Mouse (Mus musculus) heart, postnatal 4 days (tissue): ENCODE data around the gene Nubp2. TPM values are rescaled to one million over a fixed set of nuclear protein-coding genes. Genes with fewer than 3 reads are reported as not detected.

Experiments
- DNase-seq: peaks from one replicate; pipeline ENCODE4 v3.0.0; 2021
- total RNA-seq, 2 experiments: library from RNA; stranded (reverse); gene quantifications; 2 replicates each; pipeline ENCODE4 v1.2.3; 2021

Gene Nubp2
- total RNA-seq, 2 experiments from 2014 or later, result 25.6 to 27.0 TPM

GRCm38 (mm10) chr17:24860076-24860475 lies 26.1 kb downstream of the Nubp2 start:
- DNase-seq, result no peak

GRCm38 (mm10) chr17:24858967-24859366 lies 27.2 kb downstream of the Nubp2 start:
- DNase-seq, result peak; percentile 42

GRCm38 (mm10) chr17:24857831-24858470 lies 28.2 kb downstream of the Nubp2 start:
- no peak for DNase-seq

- DNase-seq, result no peak
Observed at GRCm38 (mm10) chr17:24856589-24856988, 29.6 kb downstream of the Nubp2 start.

GRCm38 (mm10) chr17:24855838-24856464 lies 30.2 kb downstream of the Nubp2 start:
- no peak for DNase-seq

- no peak for DNase-seq
Observed at GRCm38 (mm10) chr17:24851381-24852125, 34.6 kb downstream of the Nubp2 start.

- no peak for DNase-seq
Observed at GRCm38 (mm10) chr17:24850773-24851127, 35.4 kb downstream of the Nubp2 start.

GRCm38 (mm10) chr17:24850065-24850772 lies 35.9 kb downstream of the Nubp2 start, which contains the start of gene Fahd1:
Gene Fahd1, minus strand, starts transcription at chr17:24850364.
- DNase-seq, result peak; percentile 95

- DNase-seq, result no peak
Observed at GRCm38 (mm10) chr17:24849733-24850064, 36.5 kb downstream of the Nubp2 start.

GRCm38 (mm10) chr17:24848600-24849031 lies 37.5 kb downstream of the Nubp2 start:
- DNase-seq, result no peak

- DNase-seq, result no peak
Observed at GRCm38 (mm10) chr17:24847386-24847785, 38.8 kb downstream of the Nubp2 start.

GRCm38 (mm10) chr17:24844525-24844924 lies 41.6 kb downstream of the Nubp2 start:
- DNase-seq, result no peak

- no peak for DNase-seq
Observed at GRCm38 (mm10) chr17:24842631-24843030, 43.5 kb downstream of the Nubp2 start.

- DNase-seq, result no peak
Observed at GRCm38 (mm10) chr17:24841133-24841532, 45.0 kb downstream of the Nubp2 start.

GRCm38 (mm10) chr17:24840341-24840740 lies 45.8 kb downstream of the Nubp2 start:
- DNase-seq, result no peak

- DNase-seq, result no peak
Observed at GRCm38 (mm10) chr17:24839842-24840241, 46.3 kb downstream of the Nubp2 start, which contains the start of gene Hagh. Gene Hagh, plus strand, starts transcription at chr17:24840143.

Other genes with a start within 250 kb of the Nubp2 start
- gene Slc9a3r2, start 236.0 kb downstream of the Nubp2 start, total RNA-seq, result 10 to 100 TPM; 61.8 to 75.0 TPM
- not detected for gene Npw, start 227.9 kb downstream of the Nubp2 start, total RNA-seq
- gene Zfp598, start 216.7 kb downstream of the Nubp2 start, total RNA-seq, result 10 to 100 TPM; 26.0 to 26.6 TPM
- under 1 TPM; 0.14 to 0.27 TPM for gene Syngr3, start 196.4 kb downstream of the Nubp2 start, total RNA-seq
- gene Gfer, start 190.2 kb downstream of the Nubp2 start, total RNA-seq, result 10 to 100 TPM; 23.3 to 25.6 TPM
- gene Noxo1, start 190.1 kb downstream of the Nubp2 start, total RNA-seq, result 1 to 10 TPM; 1.9 to 2.1 TPM
- gene Tbl3, start 178.7 kb downstream of the Nubp2 start, total RNA-seq, result 10 to 100 TPM; 25.2 to 29.2 TPM
- gene Rnf151, start 168.3 kb downstream of the Nubp2 start, total RNA-seq, result not detected
- gene Rps2, start 168.2 kb downstream of the Nubp2 start, total RNA-seq, result 100 to 1,000 TPM; 734 to 782 TPM
- gene Ndufb10, start 161.9 kb downstream of the Nubp2 start, total RNA-seq, result 100 to 1,000 TPM; 684 to 725 TPM
- 10 to 100 TPM; 19.5 TPM for gene Rpl3l, start 158.5 kb downstream of the Nubp2 start, total RNA-seq
- 10 to 100 TPM; 74.4 to 83.3 TPM for gene Msrb1, start 149.7 kb downstream of the Nubp2 start, total RNA-seq
- gene Hs3st6, start 133.4 kb downstream of the Nubp2 start, total RNA-seq, result under 1 TPM in 1 of 2 experiments, not detected in 1; 0.20 TPM
- gene Meiob, start 82.1 kb downstream of the Nubp2 start, total RNA-seq, result under 1 TPM in 1 of 2 experiments, not detected in 1; 0.16 TPM
- 10 to 100 TPM; 77.6 to 82.3 TPM for gene Hagh, start 46.2 kb downstream of the Nubp2 start, total RNA-seq
- 10 to 100 TPM; 50.3 to 53.0 TPM for gene Fahd1, start 36.0 kb downstream of the Nubp2 start, total RNA-seq
- gene Igfals, start 20.4 kb downstream of the Nubp2 start, total RNA-seq, result 1 to 10 TPM; 2.9 to 3.5 TPM
- gene Spsb3, start 294 bp upstream of the Nubp2 start, total RNA-seq, result 10 to 100 TPM; 34.8 to 38.6 TPM
- 10 to 100 TPM; 24.8 to 27.1 TPM for gene Eme2, start 8.7 kb upstream of the Nubp2 start, total RNA-seq
- 10 to 100 TPM; 93.6 to 97.0 TPM for gene Mrps34, start 8.8 kb upstream of the Nubp2 start, total RNA-seq
- 10 to 100 TPM; 33.6 to 42.8 TPM for gene Nme3, start 10.2 kb upstream of the Nubp2 start, total RNA-seq
- gene Mapk8ip3, start 50.6 kb upstream of the Nubp2 start, total RNA-seq, result 10 to 100 TPM; 66.5 to 68.5 TPM
- gene Jpt2, start 74.3 kb upstream of the Nubp2 start, total RNA-seq, result 10 to 100 TPM; 43.6 to 49.9 TPM
- gene Cramp1l, start 129.4 kb upstream of the Nubp2 start, total RNA-seq, result 10 to 100 TPM; 15.1 to 16.3 TPM
- 1 to 10 TPM; 7.0 to 7.3 TPM for gene Ift140, start 129.7 kb upstream of the Nubp2 start, total RNA-seq
- gene Tmem204, start 197.2 kb upstream of the Nubp2 start, total RNA-seq, result 10 to 100 TPM; 25.2 to 27.4 TPM
- gene Telo2, start 229.6 kb upstream of the Nubp2 start, total RNA-seq, result 10 to 100 TPM; 16.4 to 17.5 TPM
- gene Ptx4, start 234.4 kb upstream of the Nubp2 start, total RNA-seq, result 1 to 10 TPM; 1.4 TPM
- 10 to 100 TPM; 25.2 to 25.6 TPM for gene Clcn7, start 247.0 kb upstream of the Nubp2 start, total RNA-seq